Mouse (Mus musculus): Measurements from ENCODE around the gene Phf20. TPM values are rescaled to one million over a fixed set of nuclear protein-coding genes. Genes with fewer than 3 reads are reported as not detected.

The Phf20 gene
- total and polyA plus RNA-seq, 2 experiments from 2014 or later = 10.6 to 30.4 TPM

- no peak for DNase-seq (ENCODE audit: low spot score)
- Histone ChIP-seq H3K36me3 (replicated peaks; ENCODE audit: control insufficient read depth, insufficient read depth, low read length) (no peaks in the 10 kb centered on the region), H3K4me1 (ENCODE audit: control insufficient read depth, insufficient read depth) (no peaks in the 10 kb centered on the region), H3K27ac (ENCODE audit: low read depth) (no peak overlapping the region), H3K9me3 (replicated peaks; ENCODE audit: control insufficient read depth, low read length) (no peaks in the 10 kb centered on the region), H3K4me3 (ENCODE audit: low read depth, low read length) (no peak overlapping the region), H3K27me3 (ENCODE audit: control insufficient read depth, insufficient read depth, low read length) (no peaks in the 10 kb centered on the region), H3K9ac (replicated peaks; ENCODE audit: low read depth, low read length) (no peak overlapping the region), H3K4me2 (ENCODE audit: low read depth, low read length) (no peak overlapping the region)
- ATAC-seq (ENCODE audit: insufficient read depth, low read depth) = no peak
- no peak for TF ChIP-seq CTCF (IDR thresholded peaks at IDR 0.05; ENCODE audit: low read depth)
- no peak for TF ChIP-seq EP300 (IDR thresholded peaks at IDR 0.05; ENCODE audit: low read depth)
- 82% methylated on average over 7 of the region's 7 CpGs for WGBS
Measured at GRCm38 (mm10) chr2:156351243-156351642, 155.0 kb downstream of the Phf20 start.

GRCm38 (mm10) chr2:156352413-156353165 lies 156.3 kb downstream of the Phf20 start:
- 68% methylated on average over 8 of the region's 8 CpGs for WGBS
- no peaks in the 10 kb centered on the region for H3K27me3 ChIP-seq (ENCODE audit: control insufficient read depth, insufficient read depth, low read length)
- no peak overlapping the region for H3K4me3 ChIP-seq (ENCODE audit: low read depth, low read length)
- H3K9me3 ChIP-seq (replicated peaks; ENCODE audit: control insufficient read depth, low read length) = no peaks in the 10 kb centered on the region
- no peak overlapping the region for H3K27ac ChIP-seq (ENCODE audit: low read depth)
- no peak for ATAC-seq (ENCODE audit: insufficient read depth, low read depth)
- H3K4me2 ChIP-seq (ENCODE audit: low read depth, low read length) = no peak overlapping the region
- no peak for TF ChIP-seq EP300 (IDR thresholded peaks at IDR 0.05; ENCODE audit: low read depth)
- peak; percentile 28 for TF ChIP-seq CTCF (IDR thresholded peaks at IDR 0.05; ENCODE audit: low read depth)
- no peak for DNase-seq (ENCODE audit: low spot score)
- H3K9ac ChIP-seq (replicated peaks; ENCODE audit: low read depth, low read length) = no peak overlapping the region
- no peaks in the 10 kb centered on the region for H3K4me1 ChIP-seq (ENCODE audit: control insufficient read depth, insufficient read depth)
- H3K36me3 ChIP-seq (replicated peaks; ENCODE audit: control insufficient read depth, insufficient read depth, low read length) = no peaks in the 10 kb centered on the region

GRCm38 (mm10) chr2:156353265-156353692 lies 157.0 kb downstream of the Phf20 start:
- TF ChIP-seq EP300 (IDR thresholded peaks at IDR 0.05; ENCODE audit: low read depth) (no peak), CTCF (IDR thresholded peaks at IDR 0.05; ENCODE audit: low read depth) (no peak)
- Histone ChIP-seq H3K9me3 (replicated peaks; ENCODE audit: control insufficient read depth, low read length) (no peaks in the 10 kb centered on the region), H3K4me1 (ENCODE audit: control insufficient read depth, insufficient read depth) (no peaks in the 10 kb centered on the region), H3K27me3 (ENCODE audit: control insufficient read depth, insufficient read depth, low read length) (no peaks in the 10 kb centered on the region), H3K27ac (ENCODE audit: low read depth) (no peak overlapping the region), H3K4me3 (ENCODE audit: low read depth, low read length) (no peak overlapping the region), H3K4me2 (ENCODE audit: low read depth, low read length) (no peak overlapping the region), H3K36me3 (replicated peaks; ENCODE audit: control insufficient read depth, insufficient read depth, low read length) (no peaks in the 10 kb centered on the region), H3K9ac (replicated peaks; ENCODE audit: low read depth, low read length) (no peak overlapping the region)
- 46% methylated on average over 7 of the region's 7 CpGs for WGBS
- peak; percentile 55; the same call in 1 of the 2 replicates for ATAC-seq (ENCODE audit: insufficient read depth, low read depth)
- peak; percentile 29 for DNase-seq (ENCODE audit: low spot score)

- ATAC-seq (ENCODE audit: insufficient read depth, low read depth) = no peak
- Histone ChIP-seq H3K4me2 (ENCODE audit: low read depth, low read length) (no peak overlapping the region), H3K36me3 (replicated peaks; ENCODE audit: control insufficient read depth, insufficient read depth, low read length) (no peaks in the 10 kb centered on the region), H3K4me1 (ENCODE audit: control insufficient read depth, insufficient read depth) (no peaks in the 10 kb centered on the region), H3K27ac (ENCODE audit: low read depth) (no peak overlapping the region), H3K9ac (replicated peaks; ENCODE audit: low read depth, low read length) (no peak overlapping the region), H3K27me3 (ENCODE audit: control insufficient read depth, insufficient read depth, low read length) (no peaks in the 10 kb centered on the region), H3K4me3 (ENCODE audit: low read depth, low read length) (no peak overlapping the region), H3K9me3 (replicated peaks; ENCODE audit: control insufficient read depth, low read length) (no peaks in the 10 kb centered on the region)
- DNase-seq (ENCODE audit: low spot score) = no peak
- TF ChIP-seq CTCF (IDR thresholded peaks at IDR 0.05; ENCODE audit: low read depth) (no peak), EP300 (IDR thresholded peaks at IDR 0.05; ENCODE audit: low read depth) (no peak)
- WGBS = 72% methylated on average over 7 of the region's 7 CpGs
Measured at GRCm38 (mm10) chr2:156356031-156356430, 159.8 kb downstream of the Phf20 start.

Small RNAs within 50 kb of the gene (microRNA-seq; reads per million reads assigned to microRNA genes)
- not detected for gene Gm22759

Other genes starting within 250 kb of the Phf20 start
- 3.7 and 9.8 TPM in 2 replicates for gene Cep250, start 240.0 kb upstream of the Phf20 start, total RNA-seq (2014; rRNA removed; ENCODE audit: low replicate concordance)
- gene Cep250, start 240.0 kb upstream of the Phf20 start, polyA plus RNA-seq (2015; fragmentation: Nextera tagmentation; extraction: Ambion mirVana) = 3.6 and 4.0 TPM in 2 replicates
- 0.04 and 0.58 TPM in 2 replicates for gene 6430550D23Rik, start 188.5 kb upstream of the Phf20 start, total RNA-seq (2014; rRNA removed; ENCODE audit: low replicate concordance)
- 0.10 and 0.65 TPM in 2 replicates for gene 6430550D23Rik, start 188.5 kb upstream of the Phf20 start, polyA plus RNA-seq (2015; fragmentation: Nextera tagmentation; extraction: Ambion mirVana)
- gene Ergic3, start 188.4 kb upstream of the Phf20 start, total RNA-seq (2014; rRNA removed; ENCODE audit: low replicate concordance) = 73.9 and 94.5 TPM in 2 replicates
- 99.5 and 100 TPM in 2 replicates for gene Ergic3, start 188.4 kb upstream of the Phf20 start, polyA plus RNA-seq (2015; fragmentation: Nextera tagmentation; extraction: Ambion mirVana)
- 0.61 TPM in 1 of 2 replicates, not detected in the other for gene Fer1l4, start 143.5 kb upstream of the Phf20 start, total RNA-seq (2014; rRNA removed; ENCODE audit: low replicate concordance)
- not detected in 2 replicates for gene Fer1l4, start 143.5 kb upstream of the Phf20 start, polyA plus RNA-seq (2015; fragmentation: Nextera tagmentation; extraction: Ambion mirVana)
- gene Spag4, start 131.3 kb upstream of the Phf20 start, total RNA-seq (2014; rRNA removed; ENCODE audit: low replicate concordance) = 0.08 and 2.1 TPM in 2 replicates
- 0.84 and 1.2 TPM in 2 replicates for gene Spag4, start 131.3 kb upstream of the Phf20 start, polyA plus RNA-seq (2015; fragmentation: Nextera tagmentation; extraction: Ambion mirVana)
- 47.5 and 55.5 TPM in 2 replicates for gene Cpne1, start 84.5 kb upstream of the Phf20 start, total RNA-seq (2014; rRNA removed; ENCODE audit: low replicate concordance)
- gene Cpne1, start 84.5 kb upstream of the Phf20 start, polyA plus RNA-seq (2015; fragmentation: Nextera tagmentation; extraction: Ambion mirVana) = 18.3 and 18.6 TPM in 2 replicates
- gene Rbm12, start 84.5 kb upstream of the Phf20 start, total RNA-seq (2014; rRNA removed; ENCODE audit: low replicate concordance) = 33.2 and 35.0 TPM in 2 replicates
- gene Rbm12, start 84.5 kb upstream of the Phf20 start, polyA plus RNA-seq (2015; fragmentation: Nextera tagmentation; extraction: Ambion mirVana) = 8.8 and 9.5 TPM in 2 replicates
- 25.7 and 36.5 TPM in 2 replicates for gene Gm28036, start 69.4 kb upstream of the Phf20 start, total RNA-seq (2014; rRNA removed; ENCODE audit: low replicate concordance)
- 4.1 and 6.2 TPM in 2 replicates for gene Gm28036, start 69.4 kb upstream of the Phf20 start, polyA plus RNA-seq (2015; fragmentation: Nextera tagmentation; extraction: Ambion mirVana)
- 113 and 154 TPM in 2 replicates for gene Romo1, start 52.4 kb upstream of the Phf20 start, total RNA-seq (2014; rRNA removed; ENCODE audit: low replicate concordance)
- 607 and 610 TPM in 2 replicates for gene Romo1, start 52.4 kb upstream of the Phf20 start, polyA plus RNA-seq (2015; fragmentation: Nextera tagmentation; extraction: Ambion mirVana)
- 104 and 106 TPM in 2 replicates for gene Nfs1, start 52.3 kb upstream of the Phf20 start, total RNA-seq (2014; rRNA removed; ENCODE audit: low replicate concordance)
- gene Nfs1, start 52.3 kb upstream of the Phf20 start, polyA plus RNA-seq (2015; fragmentation: Nextera tagmentation; extraction: Ambion mirVana) = 71.4 and 75.1 TPM in 2 replicates
- 272 and 376 TPM in 2 replicates for gene Rbm39, start 16.2 kb upstream of the Phf20 start, total RNA-seq (2014; rRNA removed; ENCODE audit: low replicate concordance)
- 315 and 343 TPM in 2 replicates for gene Rbm39, start 16.2 kb upstream of the Phf20 start, polyA plus RNA-seq (2015; fragmentation: Nextera tagmentation; extraction: Ambion mirVana)
- gene Cnbd2, start 115.8 kb downstream of the Phf20 start, total RNA-seq (2014; rRNA removed; ENCODE audit: low replicate concordance) = 0.12 and 1.1 TPM in 2 replicates
- 3.3 and 3.7 TPM in 2 replicates for gene Cnbd2, start 115.8 kb downstream of the Phf20 start, polyA plus RNA-seq (2015; fragmentation: Nextera tagmentation; extraction: Ambion mirVana)
- gene Scand1, start 116.2 kb downstream of the Phf20 start, total RNA-seq (2014; rRNA removed; ENCODE audit: low replicate concordance) = 214 and 265 TPM in 2 replicates
- gene Scand1, start 116.2 kb downstream of the Phf20 start, polyA plus RNA-seq (2015; fragmentation: Nextera tagmentation; extraction: Ambion mirVana) = 82.3 and 90.2 TPM in 2 replicates
- gene Epb41l1, start 224.4 kb downstream of the Phf20 start, total RNA-seq (2014; rRNA removed; ENCODE audit: low replicate concordance) = 21.5 and 28.2 TPM in 2 replicates
- gene Epb41l1, start 224.4 kb downstream of the Phf20 start, polyA plus RNA-seq (2015; fragmentation: Nextera tagmentation; extraction: Ambion mirVana) = 0.45 and 0.47 TPM in 2 replicates